Mouse (Mus musculus) retina, postnatal 1 day (tissue): Measurements from ENCODE around the gene Dnajc14.

Source experiments
- DNase-seq: peaks from one replicate; pipeline ENCODE4 v3.0.0-alpha.2; 2012

Gene Dnajc14

GRCm38 (mm10) chr10:128803771-128804270, at the start of gene Dnajc14:
Dnajc14 (plus strand) TSS chr10:128804062.
- peak; percentile 76 for DNase-seq

GRCm38 (mm10) chr10:128772895-128773294, 31.0 kb upstream of the Dnajc14 start:
- DNase-seq, result peak; percentile 10

- DNase-seq, result no peak
These were observed 30.2 kb upstream of the Dnajc14 start for GRCm38 (mm10) chr10:128773685-128774084.

GRCm38 (mm10) chr10:128778441-128778840, 25.4 kb upstream of the Dnajc14 start:
- DNase-seq, result no peak

- DNase-seq, result no peak
These were observed 24.7 kb upstream of the Dnajc14 start for GRCm38 (mm10) chr10:128779011-128779795.

GRCm38 (mm10) chr10:128780200-128780599, 23.7 kb upstream of the Dnajc14 start:
- DNase-seq, result no peak

- no peak for DNase-seq
These were observed 13.3 kb upstream of the Dnajc14 start, which contains the start of gene Mmp19 for GRCm38 (mm10) chr10:128790398-128791124. Mmp19 (plus strand) TSS chr10:128790910.

GRCm38 (mm10) chr10:128792041-128792440, 11.8 kb upstream of the Dnajc14 start:
- DNase-seq, result no peak

- DNase-seq, result no peak
These were observed 10.6 kb upstream of the Dnajc14 start for GRCm38 (mm10) chr10:128793258-128793657.

- no peak for DNase-seq
These were observed 9.5 kb upstream of the Dnajc14 start for GRCm38 (mm10) chr10:128794391-128794790.

- no peak for DNase-seq
These were observed 8.3 kb upstream of the Dnajc14 start for GRCm38 (mm10) chr10:128795581-128795980.

GRCm38 (mm10) chr10:128798676-128799075, 5.2 kb upstream of the Dnajc14 start:
- no peak for DNase-seq

- DNase-seq, result no peak
These were observed 1.8 kb upstream of the Dnajc14 start for GRCm38 (mm10) chr10:128801981-128802495.

- DNase-seq, result no peak
These were observed 906 bp upstream of the Dnajc14 start for GRCm38 (mm10) chr10:128802956-128803355.

GRCm38 (mm10) chr10:128803361-128803760, 501 bp upstream of the Dnajc14 start:
- no peak for DNase-seq

- DNase-seq, result peak; percentile 94
These were observed 619 bp downstream of the Dnajc14 start, which contains the start of gene Tmem198b for GRCm38 (mm10) chr10:128804271-128805091. Tmem198b (minus strand) TSS chr10:128804370.

GRCm38 (mm10) chr10:128805092-128806000, 1.5 kb downstream of the Dnajc14 start:
- DNase-seq, result peak; percentile 99

GRCm38 (mm10) chr10:128806086-128806485, 2.2 kb downstream of the Dnajc14 start:
- peak; percentile 10 for DNase-seq

- no peak for DNase-seq
These were observed 3.2 kb downstream of the Dnajc14 start for GRCm38 (mm10) chr10:128807018-128807417.

- no peak for DNase-seq
These were observed 13.2 kb downstream of the Dnajc14 start, which contains the start of gene Sarnp for GRCm38 (mm10) chr10:128817033-128817432. Sarnp (plus strand) TSS chr10:128817333.

GRCm38 (mm10) chr10:128820217-128820616, 16.4 kb downstream of the Dnajc14 start:
- DNase-seq, result no peak
